Mouse (Mus musculus) liver, postnatal 0 days (tissue): ENCODE data around the gene Gm47959. TPM values are rescaled to one million over a fixed set of nuclear protein-coding genes. Genes with fewer than 3 reads are reported as not detected.

Experiments
- ATAC-seq: fragments of 200-750 bp; cut with Nextera tagmentation; 2 replicates; pipeline ENCODE4 v1.8.0; 2017; ENCODE audit warnings: mild to moderate bottlenecking, moderate library complexity
- DNase-seq: peaks from one replicate; pipeline ENCODE4 v3.0.0-alpha.2; 2016
- H3K27ac ChIP-seq: fragments of 300-500 bp; sonication (generic); 2 replicates; pipeline ENCODE4 v1.5.1; 2014; ENCODE audit warnings: antibody characterized with exemption, moderate library complexity, mild to moderate bottlenecking, low read depth
- H3K27me3 ChIP-seq: fragments of 300-500 bp; sonication (generic); 2 replicates; pipeline ENCODE4 v1.6.1; 2014; ENCODE audit warnings: low read length, control low read depth, mixed read lengths; ENCODE audit not compliant: insufficient read depth
- H3K36me3 ChIP-seq: fragments of 300-500 bp; sonication (generic); replicated peaks from 2 replicates; pipeline ENCODE4 v1.6.1; 2014; ENCODE audit warnings: mild to moderate bottlenecking, control low read depth, low read length, moderate library complexity, mixed read lengths; ENCODE audit not compliant: insufficient read depth
- H3K4me1 ChIP-seq: fragments of 300-500 bp; sonication (generic); 2 replicates; pipeline ENCODE4 v1.6.1; 2014; ENCODE audit warnings: antibody characterized with exemption, mild to moderate bottlenecking, control low read depth; ENCODE audit not compliant: insufficient read depth
- H3K4me2 ChIP-seq: fragments of 300-500 bp; sonication (generic); 2 replicates; pipeline ENCODE4 v1.6.1; 2014; ENCODE audit warnings: low read depth, mild to moderate bottlenecking, low read length, moderate library complexity, mixed read lengths
- H3K4me3 ChIP-seq: fragments of 300-500 bp; sonication (generic); 2 replicates; pipeline ENCODE4 v1.5.1; 2014; ENCODE audit warnings: low read depth, low read length
- H3K9ac ChIP-seq: fragments of 300-500 bp; sonication (generic); replicated peaks from 2 replicates; pipeline ENCODE4 v1.6.1; 2014; ENCODE audit warnings: mild to moderate bottlenecking, moderate library complexity
- H3K9me3 ChIP-seq: fragments of 300-500 bp; sonication (generic); 2 replicates; pipeline ENCODE4 v1.6.1; 2016; ENCODE audit warnings: mild to moderate bottlenecking, control low read depth, low read length, mixed read lengths
- CTCF ChIP-seq: sonication (generic); IDR thresholded peaks from 2 replicates; pipeline ENCODE4 v1.5.1; 2016; ENCODE audit warnings: antibody characterized with exemption, low read depth
- EP300 ChIP-seq: IDR thresholded peaks from 2 replicates; pipeline ENCODE4 v1.6.1; 2016; ENCODE audit warnings: antibody characterized with exemption, low read depth, mild to moderate bottlenecking
- WGBS: fragments of 180-500 bp; shearing (Covaris S2); extraction: QIAGEN DNeasy Blood & Tissue Kit; methylation state at CpG from one replicate; pipeline ENCODE4 v1.1.7; 2014; ENCODE audit not compliant: insufficient replicate concordance; 5-methylcytosine and 5-hydroxymethylcytosine counted together
- polyA plus RNA-seq: library from polyadenylated mRNA; unstranded; fragments of >200 nt; fragmentation: Nextera tagmentation; extraction: Ambion mirVana; gene quantifications from 2 replicates; pipeline ENCODE4 v1.2.1, GENCODE M21; 2015

The Gm47959 gene
- polyA plus RNA-seq, 1 experiment from 2014 or later: not detected

GRCm38 (mm10) chr1:83016556-83016955, 16.2 kb downstream of the Gm47959 start:
- DNase-seq (no peak), ATAC-seq (no peak)
- TF ChIP-seq EP300 (no peak), CTCF (no peak)
- H3K4me2 ChIP-seq: no peak overlapping the region
- H3K4me1 ChIP-seq: no peaks in the 10 kb centered on the region
- H3K27me3 ChIP-seq: no peaks in the 10 kb centered on the region
- no peak overlapping the region for H3K27ac ChIP-seq
- no peak overlapping the region for H3K9ac ChIP-seq
- no peak overlapping the region for H3K4me3 ChIP-seq
- no peaks in the 10 kb centered on the region for H3K9me3 ChIP-seq
- no peaks in the 10 kb centered on the region for H3K36me3 ChIP-seq
- WGBS: 49% methylated on average over 1 of the region's 1 CpGs

GRCm38 (mm10) chr1:83031950-83032349, 31.6 kb downstream of the Gm47959 start:
- DNase-seq (no peak), ATAC-seq (no peak)
- WGBS: 49% methylated on average over 1 of the region's 1 CpGs
- no peak overlapping the region for H3K27ac ChIP-seq
- TF ChIP-seq EP300 (no peak), CTCF (no peak)
- no peaks in the 10 kb centered on the region for H3K27me3 ChIP-seq
- H3K9me3 ChIP-seq: no peaks in the 10 kb centered on the region
- no peak overlapping the region for H3K4me2 ChIP-seq
- no peak overlapping the region for H3K9ac ChIP-seq
- H3K36me3 ChIP-seq: no peaks in the 10 kb centered on the region
- no peak overlapping the region for H3K4me3 ChIP-seq
- H3K4me1 ChIP-seq: no peaks in the 10 kb centered on the region

GRCm38 (mm10) chr1:83032508-83032907, 32.2 kb downstream of the Gm47959 start:
- WGBS: 78% methylated on average over 6 of the region's 6 CpGs
- no peak overlapping the region for H3K27ac ChIP-seq
- H3K9ac ChIP-seq: no peak overlapping the region
- no peak for TF ChIP-seq EP300
- no peak for TF ChIP-seq CTCF
- no peak overlapping the region for H3K4me2 ChIP-seq
- no peak overlapping the region for H3K4me3 ChIP-seq
- DNase-seq: no peak
- H3K4me1 ChIP-seq: no peaks in the 10 kb centered on the region
- no peaks in the 10 kb centered on the region for H3K9me3 ChIP-seq
- H3K27me3 ChIP-seq: no peaks in the 10 kb centered on the region
- ATAC-seq: peak; percentile 58
- H3K36me3 ChIP-seq: no peaks in the 10 kb centered on the region

GRCm38 (mm10) chr1:83034509-83034908, 34.2 kb downstream of the Gm47959 start:
- Histone ChIP-seq H3K4me2 (no peak overlapping the region), H3K27me3 (no peaks in the 10 kb centered on the region), H3K9me3 (no peaks in the 10 kb centered on the region), H3K4me3 (no peak overlapping the region), H3K9ac (no peak overlapping the region), H3K27ac (no peak overlapping the region), H3K4me1 (0 out of 2 replicates have a peak, but pooled peaks cover 2% of the 10 kb centered on the region), H3K36me3 (no peaks in the 10 kb centered on the region)
- DNase-seq: no peak
- TF ChIP-seq CTCF: no peak
- TF ChIP-seq EP300: no peak
- 64% methylated on average over 5 of the region's 5 CpGs for WGBS
- ATAC-seq: no peak

GRCm38 (mm10) chr1:83036892-83037667, 36.7 kb downstream of the Gm47959 start:
- no peak for ATAC-seq
- Histone ChIP-seq H3K4me1 (0 out of 2 replicates have a peak, but pooled peaks cover 2% of the 10 kb centered on the region), H3K27me3 (no peaks in the 10 kb centered on the region), H3K4me2 (no peak overlapping the region), H3K9ac (no peak overlapping the region), H3K4me3 (no peak overlapping the region), H3K36me3 (no peaks in the 10 kb centered on the region), H3K9me3 (no peaks in the 10 kb centered on the region), H3K27ac (no peak overlapping the region)
- TF ChIP-seq CTCF (no peak), EP300 (no peak)
- DNase-seq: no peak
- WGBS: 74% methylated on average over 11 of the region's 11 CpGs

GRCm38 (mm10) chr1:83038109-83038672, 37.8 kb downstream of the Gm47959 start, which contains the start of gene Slc19a3:
Gene Slc19a3, minus strand, starts transcription at chr1:83038448.
- Histone ChIP-seq H3K4me2 (peak within 1 kb of the TSS; percentile 68), H3K9me3 (no peaks in the 10 kb centered on the region), H3K36me3 (no peaks in the 10 kb centered on the region), H3K4me1 (0 out of 2 replicates have a peak, but pooled peaks cover 2% of the 10 kb centered on the region), H3K27ac (no peak within 1 kb of the TSS), H3K9ac (peak within 1 kb of the TSS; percentile 36; the same call in 1 of the 2 replicates), H3K4me3 (peak within 1 kb of the TSS; percentile 39), H3K27me3 (no peaks in the 10 kb centered on the region)
- DNase-seq (peak; percentile 20), ATAC-seq (no peak; the same call in 1 of the 2 replicates)
- WGBS: 2% methylated on average over 25 of the region's 25 CpGs
- no peak for TF ChIP-seq CTCF
